Mouse (Mus musculus): ENCODE results near the gene Prcd. TPM values are rescaled to one million over a fixed set of nuclear protein-coding genes. Genes with fewer than 3 reads are reported as not detected.

Prcd gene
- polyA plus RNA-seq, 1 experiment from 2014 or later: 2.3 TPM

DNA sequence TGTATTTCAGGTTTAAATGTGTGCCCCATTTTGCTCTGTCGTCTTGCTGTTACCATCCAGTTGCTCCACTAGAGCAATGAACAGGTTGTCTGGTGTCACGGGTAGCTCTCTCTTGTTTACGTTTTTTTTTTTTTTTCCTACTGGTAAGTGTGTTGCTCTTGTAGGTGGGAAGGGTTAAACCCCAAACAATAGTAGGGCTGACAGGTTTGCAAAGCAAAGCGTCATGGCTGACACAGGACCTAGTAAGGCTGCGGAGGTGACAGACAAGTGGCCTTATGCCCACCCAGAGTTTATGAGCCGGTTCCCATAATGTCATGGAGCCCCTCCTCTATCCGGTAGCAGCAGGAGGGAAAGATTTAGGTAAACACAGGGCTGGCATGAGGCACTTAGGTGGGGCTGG, 53.0 kb downstream of the Prcd start:
- Histone ChIP-seq H3K4me3 (no peak overlapping the region), H3K9ac (no peak overlapping the region), H3K9me3 (no peaks in the 10 kb centered on the region), H3K4me2 (no peak overlapping the region), H3K4me1 (replicated peaks) (no peaks in the 10 kb centered on the region; the same call in 1 of the 2 replicates), H3K27me3 (no peaks in the 10 kb centered on the region), H3K27ac (replicated peaks) (no peak overlapping the region), H3K36me3 (no peaks in the 10 kb centered on the region)
- WGBS: 67% methylated on average over 7 of the region's 7 CpGs
- ATAC-seq (ENCODE audit: low read depth): no peak

DNA sequence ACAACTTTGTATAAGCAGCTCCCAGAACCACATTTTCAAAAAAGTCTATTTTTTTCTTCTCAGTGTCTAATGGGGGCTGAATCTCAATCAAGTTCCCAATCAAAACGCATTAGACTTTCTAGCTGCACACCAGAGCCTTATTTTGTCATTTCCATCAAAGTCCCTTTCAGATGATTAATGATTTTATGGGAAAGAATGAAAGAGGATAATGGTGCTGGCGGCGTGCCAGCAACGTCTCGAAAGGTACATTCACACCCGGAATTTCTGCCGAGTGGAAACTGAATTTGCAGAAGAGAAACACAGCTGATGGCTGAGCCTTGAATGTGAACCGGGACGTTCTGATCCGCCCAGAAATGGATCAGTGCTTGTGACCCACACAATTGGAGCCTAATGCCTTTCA, 56.8 kb downstream of the Prcd start:
- H3K4me2 ChIP-seq: no peak overlapping the region
- H3K27ac ChIP-seq (replicated peaks): no peak overlapping the region
- no peak overlapping the region for H3K9ac ChIP-seq
- H3K27me3 ChIP-seq: no peaks in the 10 kb centered on the region
- no peak for ATAC-seq (ENCODE audit: low read depth)
- no peaks in the 10 kb centered on the region; the same call in 1 of the 2 replicates for H3K4me1 ChIP-seq (replicated peaks)
- no peaks in the 10 kb centered on the region for H3K9me3 ChIP-seq
- no peak overlapping the region for H3K4me3 ChIP-seq
- H3K36me3 ChIP-seq: no peaks in the 10 kb centered on the region
- 59% methylated on average over 10 of the region's 10 CpGs for WGBS

DNA sequence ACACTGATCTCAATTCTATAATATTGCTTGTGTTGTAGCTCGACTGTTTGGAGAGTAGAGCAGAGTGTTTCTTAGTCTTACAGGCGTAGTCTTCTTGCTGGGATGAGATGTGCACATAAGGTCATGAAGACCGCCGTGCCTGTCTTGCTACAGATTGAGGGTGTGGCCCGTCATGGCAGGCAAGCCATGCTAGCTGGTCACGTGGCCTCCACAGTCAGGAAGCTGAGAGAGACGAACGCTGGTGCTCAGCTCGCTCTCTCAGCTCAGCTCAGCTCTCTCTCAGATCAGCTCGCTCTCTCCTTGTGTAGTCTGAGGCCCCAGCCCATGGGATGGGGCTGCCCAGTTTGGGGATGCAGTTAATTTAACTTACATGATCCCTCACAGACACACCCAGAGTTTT, 57.5 kb downstream of the Prcd start:
- Histone ChIP-seq H3K9me3 (no peaks in the 10 kb centered on the region), H3K9ac (no peak overlapping the region), H3K4me1 (replicated peaks) (no peaks in the 10 kb centered on the region; the same call in 1 of the 2 replicates), H3K36me3 (no peaks in the 10 kb centered on the region), H3K4me3 (no peak overlapping the region), H3K27ac (replicated peaks) (no peak overlapping the region), H3K27me3 (no peaks in the 10 kb centered on the region), H3K4me2 (no peak overlapping the region)
- ATAC-seq (ENCODE audit: low read depth): no peak
- 88% methylated on average over 10 of the region's 10 CpGs for WGBS

DNA sequence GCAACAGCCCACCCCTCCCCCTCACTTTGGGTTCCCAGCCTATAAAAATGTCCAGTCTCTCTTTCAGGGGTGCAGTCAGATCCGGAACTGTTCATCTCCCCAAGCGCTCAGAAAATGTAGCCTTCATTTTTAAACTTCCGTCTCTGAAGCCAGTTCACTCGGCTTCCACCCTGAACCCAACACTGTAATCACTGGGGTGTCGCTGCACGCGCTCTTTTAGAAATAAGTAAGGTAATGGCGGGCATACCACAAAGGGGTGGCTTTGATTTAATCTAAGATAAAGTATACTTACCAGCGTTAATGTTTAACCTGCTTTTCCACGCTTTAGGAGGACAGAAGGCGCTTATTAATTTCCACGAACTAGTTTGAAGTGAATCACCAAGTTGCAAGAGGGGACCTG, 60.7 kb downstream of the Prcd start:
- no peaks in the 10 kb centered on the region for H3K9me3 ChIP-seq
- ATAC-seq (ENCODE audit: low read depth): no peak
- no peaks in the 10 kb centered on the region for H3K27me3 ChIP-seq
- H3K4me3 ChIP-seq: no peak overlapping the region
- H3K27ac ChIP-seq (replicated peaks): no peak overlapping the region
- H3K4me1 ChIP-seq (replicated peaks): no peaks in the 10 kb centered on the region; the same call in 1 of the 2 replicates
- no peak overlapping the region for H3K9ac ChIP-seq
- H3K36me3 ChIP-seq: no peaks in the 10 kb centered on the region
- no peak overlapping the region for H3K4me2 ChIP-seq
- WGBS: 93% methylated on average over 12 of the region's 12 CpGs

Other genes starting within 250 kb of the Prcd start
- gene Rnf157, start 240.5 kb upstream of the Prcd start, polyA plus RNA-seq (2015; fragmentation: Nextera tagmentation; extraction: Ambion mirVana): 64.8 and 72.0 TPM in 2 replicates
- 40.7 and 55.0 TPM in 2 replicates for gene Ubald2, start 219.4 kb upstream of the Prcd start, polyA plus RNA-seq (2015; fragmentation: Nextera tagmentation; extraction: Ambion mirVana)
- gene Qrich2, start 187.3 kb upstream of the Prcd start, polyA plus RNA-seq (2015; fragmentation: Nextera tagmentation; extraction: Ambion mirVana): not detected in 2 replicates
- gene Prpsap1, start 159.3 kb upstream of the Prcd start, polyA plus RNA-seq (2015; fragmentation: Nextera tagmentation; extraction: Ambion mirVana): 177 and 178 TPM in 2 replicates
- 3.7 and 6.1 TPM in 2 replicates for gene Sphk1, start 122.6 kb upstream of the Prcd start, polyA plus RNA-seq (2015; fragmentation: Nextera tagmentation; extraction: Ambion mirVana)
- gene Ube2o, start 72.1 kb upstream of the Prcd start, polyA plus RNA-seq (2015; fragmentation: Nextera tagmentation; extraction: Ambion mirVana): 20.1 and 24.6 TPM in 2 replicates
- gene Aanat, start 67.1 kb upstream of the Prcd start, polyA plus RNA-seq (2015; fragmentation: Nextera tagmentation; extraction: Ambion mirVana): 0.18 TPM in 1 of 2 replicates, not detected in the other
- 3.7 TPM in 2 replicates for gene Rhbdf2, start 26.5 kb upstream of the Prcd start, polyA plus RNA-seq (2015; fragmentation: Nextera tagmentation; extraction: Ambion mirVana)
- gene Cygb, start 779 bp downstream of the Prcd start, polyA plus RNA-seq (2015; fragmentation: Nextera tagmentation; extraction: Ambion mirVana): 16.1 and 17.2 TPM in 2 replicates
- gene St6galnac1, start 122.0 kb downstream of the Prcd start, polyA plus RNA-seq (2015; fragmentation: Nextera tagmentation; extraction: Ambion mirVana): not detected in 2 replicates
- 59.4 and 62.0 TPM in 2 replicates for gene Mxra7, start 174.5 kb downstream of the Prcd start, polyA plus RNA-seq (2015; fragmentation: Nextera tagmentation; extraction: Ambion mirVana)
- 71.8 and 76.7 TPM in 2 replicates for gene Mettl23, start 189.7 kb downstream of the Prcd start, polyA plus RNA-seq (2015; fragmentation: Nextera tagmentation; extraction: Ambion mirVana)
- gene Jmjd6, start 189.9 kb downstream of the Prcd start, polyA plus RNA-seq (2015; fragmentation: Nextera tagmentation; extraction: Ambion mirVana): 75.3 and 81.2 TPM in 2 replicates
- 42.9 and 47.3 TPM in 2 replicates for gene Mfsd11, start 198.9 kb downstream of the Prcd start, polyA plus RNA-seq (2015; fragmentation: Nextera tagmentation; extraction: Ambion mirVana)
- gene Srsf2, start 199.6 kb downstream of the Prcd start, polyA plus RNA-seq (2015; fragmentation: Nextera tagmentation; extraction: Ambion mirVana): 624 and 649 TPM in 2 replicates